Mouse (Mus musculus): ENCODE measurements around the gene Atg16l2. TPM values are rescaled to one million over a fixed set of nuclear protein-coding genes. Genes with fewer than 3 reads are reported as not detected.

Atg16l2 gene
- polyA plus RNA-seq, 1 experiment = 8.3 TPM

- TF ChIP-seq USF1 (IDR thresholded peaks at IDR 0.05; ENCODE audit: low read depth) (no peak), CTCF (IDR thresholded peaks at IDR 0.05; ENCODE audit: control insufficient read depth, insufficient read depth, insufficient read length) (no peak), FOSL1 (IDR thresholded peaks at IDR 0.05; ENCODE audit: insufficient read depth, low read length, poor library complexity, severe bottlenecking) (no peak), MYOG (IDR thresholded peaks at IDR 0.05; ENCODE audit: control insufficient read depth, extremely low read depth, insufficient read length) (no peak), MYOD1 (IDR thresholded peaks at IDR 0.05; ENCODE audit: control insufficient read depth, insufficient read length, low read depth) (no peak), MAX (IDR thresholded peaks at IDR 0.05) (no peak), CEBPB (IDR thresholded peaks at IDR 0.05; ENCODE audit: low read depth) (no peak)
- peaks cover 13% of the 10 kb centered on the region for H3K79me3 ChIP-seq (ENCODE audit: low read depth)
- H3K36me3 ChIP-seq (ENCODE audit: control insufficient read depth, insufficient read depth) = peaks cover 14% of the 10 kb centered on the region
- H3K27me3 ChIP-seq (ENCODE audit: control insufficient read depth, insufficient read depth, insufficient read length) = no peaks in the 10 kb centered on the region
- no peak overlapping the region for H3ac ChIP-seq (ENCODE audit: control insufficient read depth, insufficient read length, low read depth)
- H3K4me3 ChIP-seq (ENCODE audit: insufficient read depth, poor library complexity, severe bottlenecking) = no peak overlapping the region
- H3K79me2 ChIP-seq (ENCODE audit: control insufficient read depth, insufficient read depth) = peaks cover 16% of the 10 kb centered on the region
Measured at GRCm38 (mm10) chr7:101296252-101297022, 5.6 kb downstream of the Atg16l2 start.

DNA sequence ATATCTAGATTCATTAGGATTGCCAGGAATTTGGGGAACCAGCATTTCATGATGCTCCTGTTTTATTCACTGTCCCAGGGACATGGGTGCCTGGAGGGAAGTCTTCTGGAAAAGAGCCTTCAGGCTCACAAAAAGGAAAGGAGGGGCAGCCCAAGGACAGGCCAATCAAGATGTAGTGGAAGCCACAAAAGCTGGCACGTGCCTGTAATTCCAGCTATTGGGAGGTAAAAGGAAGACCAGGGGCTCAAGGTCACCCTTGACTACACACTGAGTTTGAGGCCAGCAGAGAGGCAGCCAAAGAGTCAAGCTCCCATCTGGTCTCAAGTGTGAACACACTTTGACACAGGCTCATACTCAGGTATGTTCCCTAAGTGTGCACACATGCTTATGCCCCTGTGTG lies 6.6 kb downstream of the Atg16l2 start:
- Histone ChIP-seq H3ac (ENCODE audit: control insufficient read depth, insufficient read length, low read depth) (no peak overlapping the region), H3K4me3 (ENCODE audit: insufficient read depth, poor library complexity, severe bottlenecking) (no peak overlapping the region), H3K79me3 (ENCODE audit: low read depth) (peaks cover 7% of the 10 kb centered on the region)

DNA sequence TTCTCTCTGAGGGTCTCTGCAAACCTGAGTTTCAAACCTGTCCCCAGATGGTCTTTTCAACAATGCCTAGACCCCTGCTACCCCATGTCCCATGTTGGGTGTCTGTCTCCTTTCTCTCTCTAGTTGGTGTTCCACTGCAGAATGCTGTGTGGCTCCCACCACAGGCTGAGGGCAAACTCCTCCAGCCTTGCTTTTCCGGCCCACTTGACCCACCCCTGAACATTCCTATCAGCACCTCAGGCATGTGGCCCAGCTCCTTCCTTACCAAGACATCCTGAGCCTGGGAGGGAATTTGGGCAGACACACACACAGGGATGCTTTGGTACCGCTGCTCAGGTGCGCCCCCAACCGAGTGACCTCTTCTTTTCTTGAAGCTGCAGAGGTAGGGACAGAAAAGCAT lies 8.4 kb downstream of the Atg16l2 start:
- no peak overlapping the region for H3K4me3 ChIP-seq (ENCODE audit: insufficient read depth, poor library complexity, severe bottlenecking)
- H3K36me3 ChIP-seq (ENCODE audit: control insufficient read depth, insufficient read depth) = peaks cover 12% of the 10 kb centered on the region
- no peaks in the 10 kb centered on the region for H3K27me3 ChIP-seq (ENCODE audit: control insufficient read depth, insufficient read depth, insufficient read length)
- TF ChIP-seq MAX (IDR thresholded peaks at IDR 0.05) (no peak), USF1 (IDR thresholded peaks at IDR 0.05; ENCODE audit: low read depth) (no peak), CTCF (IDR thresholded peaks at IDR 0.05; ENCODE audit: control insufficient read depth, insufficient read depth, insufficient read length) (no peak), MYOD1 (IDR thresholded peaks at IDR 0.05; ENCODE audit: control insufficient read depth, insufficient read length, low read depth) (no peak), MYOG (IDR thresholded peaks at IDR 0.05; ENCODE audit: control insufficient read depth, extremely low read depth, insufficient read length) (no peak), FOSL1 (IDR thresholded peaks at IDR 0.05; ENCODE audit: insufficient read depth, low read length, poor library complexity, severe bottlenecking) (no peak), CEBPB (IDR thresholded peaks at IDR 0.05; ENCODE audit: low read depth) (no peak)
- H3K79me2 ChIP-seq (ENCODE audit: control insufficient read depth, insufficient read depth) = no peaks in the 10 kb centered on the region
- H3K79me3 ChIP-seq (ENCODE audit: low read depth) = no peaks in the 10 kb centered on the region
- no peak overlapping the region for H3ac ChIP-seq (ENCODE audit: control insufficient read depth, insufficient read length, low read depth)

More for the DNA sequence above, 6.6 kb downstream of the Atg16l2 start:
- Histone ChIP-seq H3K36me3 (ENCODE audit: control insufficient read depth, insufficient read depth) (peaks cover 14% of the 10 kb centered on the region), H3K79me2 (ENCODE audit: control insufficient read depth, insufficient read depth) (peaks cover 6% of the 10 kb centered on the region), H3K27me3 (ENCODE audit: control insufficient read depth, insufficient read depth, insufficient read length) (no peaks in the 10 kb centered on the region)
- no peak for TF ChIP-seq USF1 (IDR thresholded peaks at IDR 0.05; ENCODE audit: low read depth)
- TF ChIP-seq MAX (IDR thresholded peaks at IDR 0.05) = no peak
- TF ChIP-seq MYOG (IDR thresholded peaks at IDR 0.05; ENCODE audit: control insufficient read depth, extremely low read depth, insufficient read length) = no peak
- no peak for TF ChIP-seq CEBPB (IDR thresholded peaks at IDR 0.05; ENCODE audit: low read depth)
- TF ChIP-seq CTCF (IDR thresholded peaks at IDR 0.05; ENCODE audit: control insufficient read depth, insufficient read depth, insufficient read length) = no peak
- TF ChIP-seq MYOD1 (IDR thresholded peaks at IDR 0.05; ENCODE audit: control insufficient read depth, insufficient read length, low read depth) = no peak
- TF ChIP-seq FOSL1 (IDR thresholded peaks at IDR 0.05; ENCODE audit: insufficient read depth, low read length, poor library complexity, severe bottlenecking) = no peak

GRCm38 (mm10) chr7:101293138-101293537 lies 8.9 kb downstream of the Atg16l2 start:
- H3K79me2 ChIP-seq (ENCODE audit: control insufficient read depth, insufficient read depth) = no peaks in the 10 kb centered on the region
- H3K36me3 ChIP-seq (ENCODE audit: control insufficient read depth, insufficient read depth) = peaks cover 12% of the 10 kb centered on the region
- no peaks in the 10 kb centered on the region for H3K27me3 ChIP-seq (ENCODE audit: control insufficient read depth, insufficient read depth, insufficient read length)

DNA sequence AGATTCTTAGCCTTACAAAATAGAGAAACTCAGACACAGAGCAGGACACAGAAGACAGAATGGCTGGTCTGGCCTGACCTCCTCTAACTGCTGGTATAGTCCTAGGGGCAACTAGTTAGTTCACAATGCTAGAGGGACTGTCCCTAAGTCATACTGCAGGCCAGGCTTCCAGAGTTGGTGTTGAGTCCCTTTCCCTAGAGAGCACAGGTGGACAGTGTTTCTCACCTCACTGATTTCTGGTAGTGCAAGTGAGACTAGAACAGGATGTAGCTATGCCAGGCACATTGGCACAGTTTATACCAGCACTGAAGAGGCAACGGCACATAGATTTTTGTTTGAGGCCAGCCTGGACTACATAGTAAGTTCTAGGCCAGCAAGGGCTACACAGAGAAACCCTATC lies 9.4 kb downstream of the Atg16l2 start:
- Histone ChIP-seq H3K27me3 (ENCODE audit: control insufficient read depth, insufficient read depth, insufficient read length) (no peaks in the 10 kb centered on the region), H3K79me2 (ENCODE audit: control insufficient read depth, insufficient read depth) (no peaks in the 10 kb centered on the region), H3K79me3 (ENCODE audit: low read depth) (no peaks in the 10 kb centered on the region), H3ac (ENCODE audit: control insufficient read depth, insufficient read length, low read depth) (no peak overlapping the region), H3K36me3 (ENCODE audit: control insufficient read depth, insufficient read depth) (peaks cover 12% of the 10 kb centered on the region), H3K4me3 (ENCODE audit: insufficient read depth, poor library complexity, severe bottlenecking) (no peak overlapping the region)
- TF ChIP-seq MAX (IDR thresholded peaks at IDR 0.05) = no peak
- TF ChIP-seq MYOG (IDR thresholded peaks at IDR 0.05; ENCODE audit: control insufficient read depth, extremely low read depth, insufficient read length) = no peak
- TF ChIP-seq FOSL1 (IDR thresholded peaks at IDR 0.05; ENCODE audit: insufficient read depth, low read length, poor library complexity, severe bottlenecking) = no peak
- no peak for TF ChIP-seq MYOD1 (IDR thresholded peaks at IDR 0.05; ENCODE audit: control insufficient read depth, insufficient read length, low read depth)
- no peak for TF ChIP-seq CEBPB (IDR thresholded peaks at IDR 0.05; ENCODE audit: low read depth)
- TF ChIP-seq USF1 (IDR thresholded peaks at IDR 0.05; ENCODE audit: low read depth) = no peak
- TF ChIP-seq CTCF (IDR thresholded peaks at IDR 0.05; ENCODE audit: control insufficient read depth, insufficient read depth, insufficient read length) = no peak

More at GRCm38 (mm10) chr7:101293138-101293537, 8.9 kb downstream of the Atg16l2 start:
- Histone ChIP-seq H3K79me3 (ENCODE audit: low read depth) (no peaks in the 10 kb centered on the region), H3ac (ENCODE audit: control insufficient read depth, insufficient read length, low read depth) (no peak overlapping the region), H3K4me3 (ENCODE audit: insufficient read depth, poor library complexity, severe bottlenecking) (no peak overlapping the region)
- no peak for TF ChIP-seq FOSL1 (IDR thresholded peaks at IDR 0.05; ENCODE audit: insufficient read depth, low read length, poor library complexity, severe bottlenecking)
- no peak for TF ChIP-seq CTCF (IDR thresholded peaks at IDR 0.05; ENCODE audit: control insufficient read depth, insufficient read depth, insufficient read length)
- TF ChIP-seq MAX (IDR thresholded peaks at IDR 0.05) = no peak
- no peak for TF ChIP-seq MYOD1 (IDR thresholded peaks at IDR 0.05; ENCODE audit: control insufficient read depth, insufficient read length, low read depth)
- no peak for TF ChIP-seq CEBPB (IDR thresholded peaks at IDR 0.05; ENCODE audit: low read depth)
- TF ChIP-seq MYOG (IDR thresholded peaks at IDR 0.05; ENCODE audit: control insufficient read depth, extremely low read depth, insufficient read length) = no peak
- no peak for TF ChIP-seq USF1 (IDR thresholded peaks at IDR 0.05; ENCODE audit: low read depth)

Data from C2C12 (cell line).